Mouse (Mus musculus) neutrophil, adult 5-6 weeks (primary cell): ENCODE data around the gene Creg2. TPM values are rescaled to one million over a fixed set of nuclear protein-coding genes. Genes with fewer than 3 reads are reported as not detected.

Experiments
- ATAC-seq: fragments of 151-379, 151-347 bp; 2 replicates; pipeline ENCODE4 v1.8.0; 2017; ENCODE audit warnings: mild to moderate bottlenecking, moderate TSS enrichment; ENCODE audit not compliant: insufficient number of reproducible peaks, poor library complexity, low FRiP score, severe bottlenecking; ENCODE audit errors: extremely low read depth
- total RNA-seq: library from RNA; stranded (forward); fragments of 200-1000 nt; gene quantifications from 2 replicates; pipeline ENCODE4 v1.2.3, GENCODE M21; 2017

Gene Creg2
- total RNA-seq, 1 experiment from 2014 or later = 0.23 TPM

- ATAC-seq = no peak
Measured at GRCm38 (mm10) chr1:39573890-39574289, 77.4 kb downstream of the Creg2 start.

GRCm38 (mm10) chr1:39571653-39572052, 79.6 kb downstream of the Creg2 start:
- no peak for ATAC-seq

Other genes starting within 250 kb of the Creg2 start
- 13.3 and 14.6 TPM in 2 replicates for gene Tbc1d8, start 172.7 kb downstream of the Creg2 start, total RNA-seq
- 20.6 and 22.5 TPM in 2 replicates for gene Cnot11, start 116.5 kb downstream of the Creg2 start, total RNA-seq
- 478 and 497 TPM in 2 replicates for gene Rnf149, start 74.1 kb downstream of the Creg2 start, total RNA-seq
- gene Rfx8, start 69.5 kb upstream of the Creg2 start, total RNA-seq = not detected in 2 replicates
- gene Gm3646, start 153.9 kb upstream of the Creg2 start, total RNA-seq = not detected in 2 replicates
- 226 and 236 TPM in 2 replicates for gene Map4k4, start 249.4 kb upstream of the Creg2 start, total RNA-seq